Mouse (Mus musculus): Measurements from ENCODE around the gene Tas1r3. TPM values are rescaled to one million over a fixed set of nuclear protein-coding genes. Genes with fewer than 3 reads are reported as not detected.

The Tas1r3 gene
- 0.37 and 0.41 TPM in 2 replicates for polyA plus RNA-seq (2016; fragmentation: Nextera tagmentation; extraction: Ambion mirVana)

- Histone ChIP-seq H3K4me1 (replicated peaks) (peaks cover 1% of the 10 kb centered on the region; the same call in 1 of the 2 replicates), H3K27me3 (ENCODE audit: insufficient read depth, poor library complexity, severe bottlenecking) (no peaks in the 10 kb centered on the region), H3K36me3 (peaks cover 75% of the 10 kb centered on the region), H3K9me3 (no peaks in the 10 kb centered on the region), H3K27ac (no peak within 1 kb of the TSS), H3K4me3 (no peak within 1 kb of the TSS)
- 84% methylated on average over 5 of the region's 5 CpGs for WGBS
- DNase-seq (ENCODE audit: low spot score), result no peak
Measured at GRCm38 (mm10) chr4:155863001-155863400, at the start of gene Tas1r3. Gene Tas1r3 (minus strand): TSS chr4:155863362.

- no peaks in the 10 kb centered on the region for H3K27me3 ChIP-seq (ENCODE audit: insufficient read depth, poor library complexity, severe bottlenecking)
- WGBS, result 93% methylated on average over 4 of the region's 4 CpGs
- no peak overlapping the region for H3K4me3 ChIP-seq
- peaks cover 39% of the 10 kb centered on the region for H3K36me3 ChIP-seq
- no peak overlapping the region for H3K27ac ChIP-seq
- no peak for DNase-seq (ENCODE audit: low spot score)
- H3K9me3 ChIP-seq, result no peaks in the 10 kb centered on the region
- H3K4me1 ChIP-seq (replicated peaks), result no peaks in the 10 kb centered on the region
Measured at GRCm38 (mm10) chr4:155908751-155909150, 45.6 kb upstream of the Tas1r3 start.

GRCm38 (mm10) chr4:155908281-155908680 lies 45.1 kb upstream of the Tas1r3 start:
- no peak overlapping the region for H3K4me3 ChIP-seq
- H3K9me3 ChIP-seq, result no peaks in the 10 kb centered on the region
- no peaks in the 10 kb centered on the region for H3K27me3 ChIP-seq (ENCODE audit: insufficient read depth, poor library complexity, severe bottlenecking)
- no peak for DNase-seq (ENCODE audit: low spot score)
- no peaks in the 10 kb centered on the region for H3K4me1 ChIP-seq (replicated peaks)
- H3K27ac ChIP-seq, result no peak overlapping the region
- WGBS, result 79% methylated on average over 7 of the region's 7 CpGs
- peaks cover 43% of the 10 kb centered on the region for H3K36me3 ChIP-seq

GRCm38 (mm10) chr4:155907003-155907402 lies 43.8 kb upstream of the Tas1r3 start:
- no peaks in the 10 kb centered on the region for H3K4me1 ChIP-seq (replicated peaks)
- no peak overlapping the region for H3K27ac ChIP-seq
- H3K4me3 ChIP-seq, result no peak overlapping the region
- DNase-seq (ENCODE audit: low spot score), result no peak
- H3K36me3 ChIP-seq, result peaks cover 56% of the 10 kb centered on the region
- 86% methylated on average over 11 of the region's 11 CpGs for whole genome bisulfite sequencing
- no peaks in the 10 kb centered on the region for H3K27me3 ChIP-seq (ENCODE audit: insufficient read depth, poor library complexity, severe bottlenecking)
- H3K9me3 ChIP-seq, result no peaks in the 10 kb centered on the region

GRCm38 (mm10) chr4:155906125-155906524 lies 43.0 kb upstream of the Tas1r3 start:
- no peak for DNase-seq (ENCODE audit: low spot score)
- Histone ChIP-seq H3K4me3 (no peak overlapping the region), H3K27me3 (ENCODE audit: insufficient read depth, poor library complexity, severe bottlenecking) (no peaks in the 10 kb centered on the region), H3K9me3 (no peaks in the 10 kb centered on the region), H3K27ac (no peak overlapping the region), H3K36me3 (peaks cover 65% of the 10 kb centered on the region), H3K4me1 (replicated peaks) (no peaks in the 10 kb centered on the region)
- WGBS, result 85% methylated on average over 9 of the region's 9 CpGs

GRCm38 (mm10) chr4:155905634-155906033 lies 42.5 kb upstream of the Tas1r3 start:
- Histone ChIP-seq H3K9me3 (no peaks in the 10 kb centered on the region), H3K27ac (no peak overlapping the region), H3K4me3 (no peak overlapping the region), H3K27me3 (ENCODE audit: insufficient read depth, poor library complexity, severe bottlenecking) (no peaks in the 10 kb centered on the region), H3K4me1 (replicated peaks) (no peaks in the 10 kb centered on the region), H3K36me3 (peaks cover 70% of the 10 kb centered on the region)
- 84% methylated on average over 13 of the region's 13 CpGs for WGBS
- DNase-seq (ENCODE audit: low spot score), result no peak

GRCm38 (mm10) chr4:155904318-155905102 lies 41.3 kb upstream of the Tas1r3 start:
- no peak overlapping the region for H3K27ac ChIP-seq
- H3K4me1 ChIP-seq (replicated peaks), result no peaks in the 10 kb centered on the region
- peaks cover 81% of the 10 kb centered on the region for H3K36me3 ChIP-seq
- H3K9me3 ChIP-seq, result no peaks in the 10 kb centered on the region
- DNase-seq (ENCODE audit: low spot score), result no peak
- no peaks in the 10 kb centered on the region for H3K27me3 ChIP-seq (ENCODE audit: insufficient read depth, poor library complexity, severe bottlenecking)
- WGBS, result 92% methylated on average over 13 of the region's 13 CpGs
- H3K4me3 ChIP-seq, result no peak overlapping the region

GRCm38 (mm10) chr4:155903246-155903645 lies 40.1 kb upstream of the Tas1r3 start:
- no peak overlapping the region for H3K4me3 ChIP-seq
- H3K27ac ChIP-seq, result no peak overlapping the region
- no peaks in the 10 kb centered on the region for H3K4me1 ChIP-seq (replicated peaks)
- no peak for DNase-seq (ENCODE audit: low spot score)
- H3K27me3 ChIP-seq (ENCODE audit: insufficient read depth, poor library complexity, severe bottlenecking), result no peaks in the 10 kb centered on the region
- peaks cover 94% of the 10 kb centered on the region for H3K36me3 ChIP-seq
- 95% methylated on average over 13 of the region's 13 CpGs for WGBS
- no peaks in the 10 kb centered on the region for H3K9me3 ChIP-seq

GRCm38 (mm10) chr4:155901205-155901604 lies 38.0 kb upstream of the Tas1r3 start:
- no peak overlapping the region for H3K4me3 ChIP-seq
- DNase-seq (ENCODE audit: low spot score), result no peak
- peaks cover 95% of the 10 kb centered on the region for H3K36me3 ChIP-seq
- no peaks in the 10 kb centered on the region for H3K4me1 ChIP-seq (replicated peaks)
- 86% methylated on average over 3 of the region's 3 CpGs for WGBS
- no peak overlapping the region for H3K27ac ChIP-seq
- no peaks in the 10 kb centered on the region for H3K27me3 ChIP-seq (ENCODE audit: insufficient read depth, poor library complexity, severe bottlenecking)
- no peaks in the 10 kb centered on the region for H3K9me3 ChIP-seq

GRCm38 (mm10) chr4:155899355-155899754 lies 36.2 kb upstream of the Tas1r3 start:
- H3K36me3 ChIP-seq, result peaks cover 84% of the 10 kb centered on the region
- no peaks in the 10 kb centered on the region for H3K27me3 ChIP-seq (ENCODE audit: insufficient read depth, poor library complexity, severe bottlenecking)
- 95% methylated on average over 7 of the region's 7 CpGs for WGBS
- no peak for DNase-seq (ENCODE audit: low spot score)
- H3K27ac ChIP-seq, result no peak overlapping the region
- H3K4me1 ChIP-seq (replicated peaks), result peaks cover 13% of the 10 kb centered on the region
- no peaks in the 10 kb centered on the region for H3K9me3 ChIP-seq
- H3K4me3 ChIP-seq, result no peak overlapping the region

- WGBS, result 93% methylated on average over 2 of the region's 2 CpGs
- no peak for DNase-seq (ENCODE audit: low spot score)
- no peak overlapping the region for H3K27ac ChIP-seq
- no peaks in the 10 kb centered on the region for H3K27me3 ChIP-seq (ENCODE audit: insufficient read depth, poor library complexity, severe bottlenecking)
- H3K4me3 ChIP-seq, result no peak overlapping the region
- no peaks in the 10 kb centered on the region for H3K9me3 ChIP-seq
- H3K4me1 ChIP-seq (replicated peaks), result peaks cover 23% of the 10 kb centered on the region
- peaks cover 74% of the 10 kb centered on the region for H3K36me3 ChIP-seq
Measured at GRCm38 (mm10) chr4:155898318-155898717, 35.2 kb upstream of the Tas1r3 start.

- no peak for DNase-seq (ENCODE audit: low spot score)
- Histone ChIP-seq H3K9me3 (no peaks in the 10 kb centered on the region), H3K4me3 (no peak overlapping the region), H3K4me1 (replicated peaks) (peaks cover 31% of the 10 kb centered on the region), H3K27me3 (ENCODE audit: insufficient read depth, poor library complexity, severe bottlenecking) (no peaks in the 10 kb centered on the region), H3K27ac (no peak overlapping the region), H3K36me3 (peaks cover 55% of the 10 kb centered on the region)
- 97% methylated on average over 12 of the region's 12 CpGs for WGBS
Measured at GRCm38 (mm10) chr4:155896461-155896860, 33.3 kb upstream of the Tas1r3 start.

- Histone ChIP-seq H3K27me3 (ENCODE audit: insufficient read depth, poor library complexity, severe bottlenecking) (no peaks in the 10 kb centered on the region), H3K36me3 (peaks cover 49% of the 10 kb centered on the region), H3K4me1 (replicated peaks) (peaks cover 37% of the 10 kb centered on the region), H3K4me3 (no peak overlapping the region), H3K27ac (no peak overlapping the region), H3K9me3 (no peaks in the 10 kb centered on the region)
- 93% methylated on average over 4 of the region's 4 CpGs for WGBS
- no peak for DNase-seq (ENCODE audit: low spot score)
Measured at GRCm38 (mm10) chr4:155895826-155896225, 32.7 kb upstream of the Tas1r3 start.

All from hindbrain, embryonic 10.5 days (tissue).